ENCODE assay signal across 19 mouse cellular contexts in genomic region chr11:36292206-36292605, GRCm38 (mm10).
DNase-seq lines count a peak whose midpoint lies in the region; ATAC-seq and TF ChIP-seq lines count a peak whose summit lies in the region.
"Had no signal": no experiment of that assay in that cellular context is flagged by ENCODE, and none has a peak within 500 bp of the region (broad histone marks: within the 10 kb centered on the region; RNA-seq: fewer than 3 reads in every experiment).

No protein-coding gene starts in this region.

- H3K27ac ChIP-seq in heart, embryonic 10.5 days = no peak overlapping the region
- H3K27ac ChIP-seq in lung, embryonic 14.5 days (ENCODE audit: low read depth) = no peak overlapping the region
- no peak overlapping the region for H3K27ac ChIP-seq in limb, embryonic 12.5 days
- H3K27ac ChIP-seq in liver, embryonic 11.5 days (ENCODE audit: low read depth, low read length) = no peak overlapping the region
- H3K27ac ChIP-seq: embryonic facial prominence, embryonic 15.5 days; forebrain, embryonic 10.5 days; heart, embryonic 13.5 days; neural tube, embryonic 12.5 days had no signal

- WGBS in heart, embryonic 10.5 days = 48% methylated on average over 6 of the region's 6 CpGs
- whole genome bisulfite sequencing in lung, embryonic 14.5 days = 31% methylated on average over 6 of the region's 6 CpGs
- WGBS in limb, embryonic 12.5 days = 23% methylated on average over 6 of the region's 6 CpGs
- WGBS in liver, embryonic 11.5 days = 46% methylated on average over 6 of the region's 6 CpGs

- H3K9me3 ChIP-seq in heart, embryonic 10.5 days = no peaks in the 10 kb centered on the region
- no peaks in the 10 kb centered on the region for H3K9me3 ChIP-seq in lung, embryonic 14.5 days (ENCODE audit: low read depth, low read length)
- H3K9me3 ChIP-seq in limb, embryonic 12.5 days = no peaks in the 10 kb centered on the region
- H3K9me3 ChIP-seq in liver, embryonic 11.5 days (ENCODE audit: control insufficient read depth, low read length) = no peaks in the 10 kb centered on the region
- H3K9me3 ChIP-seq: embryonic facial prominence, embryonic 15.5 days; forebrain, embryonic 10.5 days; heart, embryonic 13.5 days; neural tube, embryonic 12.5 days had no signal

- no peak overlapping the region for H3K4me2 ChIP-seq in lung, embryonic 14.5 days
- H3K4me2 ChIP-seq in limb, embryonic 12.5 days = peak overlapping the region; percentile 25
- no peak overlapping the region for H3K4me2 ChIP-seq in liver, embryonic 11.5 days
- H3K4me2 ChIP-seq: embryonic facial prominence, embryonic 15.5 days; heart, embryonic 13.5 days; neural tube, embryonic 12.5 days had no signal

- no peak overlapping the region for H3K9ac ChIP-seq in lung, embryonic 14.5 days
- no peak overlapping the region for H3K9ac ChIP-seq in limb, embryonic 12.5 days (replicated peaks)
- no peak overlapping the region for H3K9ac ChIP-seq in liver, embryonic 11.5 days (ENCODE audit: low read depth, low read length)
- H3K9ac ChIP-seq: embryonic facial prominence, embryonic 15.5 days; heart, embryonic 13.5 days; neural tube, embryonic 12.5 days had no signal

- H3K27me3 ChIP-seq in heart, embryonic 10.5 days (ENCODE audit: insufficient read depth, poor library complexity, severe bottlenecking) = no peaks in the 10 kb centered on the region
- no peaks in the 10 kb centered on the region for H3K27me3 ChIP-seq in lung, embryonic 14.5 days (ENCODE audit: insufficient read depth, low read length)
- 0 out of 2 replicates have a peak, but pooled peaks cover 3% of the 10 kb centered on the region for H3K27me3 ChIP-seq in limb, embryonic 12.5 days
- H3K27me3 ChIP-seq in liver, embryonic 11.5 days (replicated peaks; ENCODE audit: control insufficient read depth, insufficient read depth, low read length) = no peaks in the 10 kb centered on the region
- H3K27me3 ChIP-seq: embryonic facial prominence, embryonic 15.5 days; heart, embryonic 13.5 days; neural tube, embryonic 12.5 days had no signal

- TF ChIP-seq CTCF in lung, embryonic 14.5 days (IDR thresholded peaks at IDR 0.05; ENCODE audit: low read depth) = peak; percentile 43

- no peaks in the 10 kb centered on the region for H3K4me1 ChIP-seq in heart, embryonic 10.5 days
- H3K4me1 ChIP-seq in lung, embryonic 14.5 days (ENCODE audit: insufficient read depth) = no peaks in the 10 kb centered on the region
- peaks cover 6% of the 10 kb centered on the region; the same call in 1 of the 2 replicates for H3K4me1 ChIP-seq in limb, embryonic 12.5 days (replicated peaks)
- H3K4me1 ChIP-seq in liver, embryonic 11.5 days (replicated peaks; ENCODE audit: control insufficient read depth, insufficient read depth, low read length) = no peaks in the 10 kb centered on the region
- H3K4me1 ChIP-seq: embryonic facial prominence, embryonic 15.5 days; heart, embryonic 13.5 days had no signal

- no peak for ATAC-seq in lung, embryonic 14.5 days (ENCODE audit: insufficient read depth)
- peak; percentile 37; the same call in 1 of the 2 replicates for ATAC-seq in limb, embryonic 12.5 days (ENCODE audit: insufficient number of reproducible peaks, insufficient read depth, low FRiP score, low TSS enrichment, low read depth)
- no peak for ATAC-seq in liver, embryonic 11.5 days (replicated peaks; ENCODE audit: low FRiP score)
- ATAC-seq: CD4-positive, CD25-positive, alpha-beta regulatory T cell, adult 4 months had no signal

- H3K4me3 ChIP-seq in heart, embryonic 10.5 days = no peak overlapping the region
- no peak overlapping the region for H3K4me3 ChIP-seq in lung, embryonic 14.5 days (ENCODE audit: low read depth, low read length)
- no peak overlapping the region for H3K4me3 ChIP-seq in limb, embryonic 12.5 days (replicated peaks)
- no peak overlapping the region for H3K4me3 ChIP-seq in liver, embryonic 11.5 days (ENCODE audit: low read depth, low read length)
- H3K4me3 ChIP-seq: embryonic facial prominence, embryonic 15.5 days; forebrain, embryonic 10.5 days; heart, embryonic 13.5 days; neural tube, embryonic 12.5 days had no signal

- H3K36me3 ChIP-seq in heart, embryonic 10.5 days = no peaks in the 10 kb centered on the region
- H3K36me3 ChIP-seq in lung, embryonic 14.5 days (ENCODE audit: insufficient read depth) = no peaks in the 10 kb centered on the region
- no peaks in the 10 kb centered on the region for H3K36me3 ChIP-seq in limb, embryonic 12.5 days
- no peaks in the 10 kb centered on the region for H3K36me3 ChIP-seq in liver, embryonic 11.5 days (ENCODE audit: control insufficient read depth, insufficient read depth, low read length)
- H3K36me3 ChIP-seq: embryonic facial prominence, embryonic 15.5 days; forebrain, embryonic 10.5 days; G1E; heart, embryonic 13.5 days; neural tube, embryonic 12.5 days had no signal

- peak; percentile 14 for DNase-seq in adrenal gland, postnatal 10 days
- DNase-seq in adrenal gland, adult 8-10 months = no peak
- DNase-seq in heart, postnatal 4 days = peak; percentile 8
- DNase-seq in heart, embryonic 10.5 days (ENCODE audit: low spot score) = no peak
- DNase-seq in lung, embryonic 14.5 days = peak; percentile 35
- no peak for DNase-seq in lung, postnatal 14 days
- no peak for DNase-seq in liver, embryonic 11.5 days (ENCODE audit: low spot score)
- DNase-seq: cerebellum, adult 11-12 months; gastrocnemius, postnatal 36 days; lung, adult 2 months; right cerebral cortex, postnatal 25 days; thymus, postnatal 25 days had no signal

Comparison
In these comparisons a context has a peak if more than half of its experiments do, and no peak if none do; other contexts are left out.
1. DNase-seq: peak in adrenal gland, postnatal 10 days (single experiment), heart, postnatal 4 days (single experiment) and lung, embryonic 14.5 days (single experiment); none in adrenal gland, adult 8-10 months (single experiment), heart, embryonic 10.5 days (single experiment), lung, postnatal 14 days (single experiment) and liver, embryonic 11.5 days (single experiment).